Mouse (Mus musculus): Measurements from ENCODE around the gene Ebp. TPM values are rescaled to one million over a fixed set of nuclear protein-coding genes. Genes with fewer than 3 reads are reported as not detected.

Gene Ebp
- 10 to 100 TPM; 19.9 to 25.5 TPM for total RNA-seq (2021)

GRCm38 (mm10) chrX:8193419-8193723 is at the start of gene Ebp:
Gene Ebp, minus strand, starts transcription at chrX:8193512.
- peak; percentile 32 for DNase-seq
- intact Hi-C loops (cut with DNase I), result no loop called here

DNA sequence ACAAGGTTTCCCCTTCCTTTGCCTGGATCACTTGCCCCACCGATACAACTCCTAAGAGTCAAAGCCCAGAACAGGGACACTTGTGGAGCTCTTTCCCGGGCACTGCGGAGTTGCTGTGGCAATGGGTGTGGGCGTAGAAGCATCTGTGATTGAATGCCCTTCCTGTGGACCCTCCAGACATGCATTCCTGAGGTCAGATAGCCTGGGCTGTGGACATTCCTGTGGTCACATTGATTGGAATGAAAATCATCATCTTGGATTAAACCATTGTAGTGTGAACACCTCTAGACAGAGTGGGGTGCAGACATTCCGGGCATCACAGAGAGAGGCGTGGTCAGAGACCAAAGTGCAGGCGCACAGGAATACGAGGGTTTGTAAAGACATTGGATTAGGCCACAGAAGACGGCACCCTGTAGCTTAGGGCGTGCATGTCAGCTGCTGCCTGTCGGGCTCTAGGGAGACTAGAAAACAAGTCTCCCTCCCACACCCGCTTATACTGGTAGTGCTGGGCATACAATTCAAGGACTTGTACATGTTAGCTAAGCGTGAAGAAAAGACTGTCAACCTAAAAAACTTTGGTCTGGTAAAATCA is 45.6 kb upstream of the Ebp start:
- no peak for DNase-seq
- intact Hi-C loops (cut with DNase I), result no loop called here

DNA sequence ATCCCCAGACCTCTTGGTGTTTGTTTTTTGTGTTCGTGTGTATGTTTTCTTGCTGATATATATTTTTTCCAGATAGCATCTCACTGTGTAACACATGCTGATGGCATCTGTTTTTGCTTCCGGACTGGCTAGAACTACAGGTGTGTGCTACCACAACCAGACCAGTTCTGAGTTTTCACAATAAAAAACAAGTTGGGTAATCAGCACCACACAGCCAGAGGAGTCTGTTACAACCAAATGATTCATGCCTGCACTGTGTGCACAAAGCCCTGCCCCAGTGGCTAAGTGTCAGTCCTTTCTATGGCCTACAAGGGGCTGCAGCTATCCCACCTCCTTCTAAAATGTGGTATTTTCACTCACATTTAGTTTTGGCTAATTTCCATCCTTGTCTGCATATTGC is 43.4 kb upstream of the Ebp start:
- intact Hi-C loops (cut with DNase I), result no loop called here

GRCm38 (mm10) chrX:8233602-8234001 is 40.3 kb upstream of the Ebp start:
- no peak for DNase-seq
- intact Hi-C loops (cut with DNase I), result no loop called here

More for the DNA sequence above, 43.4 kb upstream of the Ebp start:
- no peak for DNase-seq

DNA sequence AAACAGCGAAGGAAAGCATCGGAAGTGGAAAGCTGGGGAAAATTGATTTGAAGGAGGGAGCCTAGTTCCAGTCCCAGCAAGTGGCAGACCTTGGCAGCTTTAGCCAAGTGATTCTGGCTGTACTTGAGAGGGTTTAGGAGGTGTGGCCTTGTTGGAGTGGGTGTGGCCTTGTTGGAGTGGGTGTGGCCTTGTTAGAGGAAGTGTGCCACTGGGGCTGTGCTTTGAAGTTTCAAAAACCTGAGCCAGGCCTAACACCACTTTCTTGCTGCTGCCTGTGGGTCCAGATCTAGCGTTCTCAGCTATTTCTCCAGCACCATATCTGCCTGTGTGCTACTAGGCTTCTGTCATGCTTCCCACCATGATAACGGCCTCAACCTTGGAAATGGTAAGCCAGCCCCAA is 37.0 kb upstream of the Ebp start:
- intact Hi-C loops (cut with DNase I), result no loop called here
- no peak for DNase-seq

- intact Hi-C loops (cut with DNase I), result no loop called here
- no peak for DNase-seq
These were observed 30.2 kb upstream of the Ebp start for GRCm38 (mm10) chrX:8223473-8223872.

DNA sequence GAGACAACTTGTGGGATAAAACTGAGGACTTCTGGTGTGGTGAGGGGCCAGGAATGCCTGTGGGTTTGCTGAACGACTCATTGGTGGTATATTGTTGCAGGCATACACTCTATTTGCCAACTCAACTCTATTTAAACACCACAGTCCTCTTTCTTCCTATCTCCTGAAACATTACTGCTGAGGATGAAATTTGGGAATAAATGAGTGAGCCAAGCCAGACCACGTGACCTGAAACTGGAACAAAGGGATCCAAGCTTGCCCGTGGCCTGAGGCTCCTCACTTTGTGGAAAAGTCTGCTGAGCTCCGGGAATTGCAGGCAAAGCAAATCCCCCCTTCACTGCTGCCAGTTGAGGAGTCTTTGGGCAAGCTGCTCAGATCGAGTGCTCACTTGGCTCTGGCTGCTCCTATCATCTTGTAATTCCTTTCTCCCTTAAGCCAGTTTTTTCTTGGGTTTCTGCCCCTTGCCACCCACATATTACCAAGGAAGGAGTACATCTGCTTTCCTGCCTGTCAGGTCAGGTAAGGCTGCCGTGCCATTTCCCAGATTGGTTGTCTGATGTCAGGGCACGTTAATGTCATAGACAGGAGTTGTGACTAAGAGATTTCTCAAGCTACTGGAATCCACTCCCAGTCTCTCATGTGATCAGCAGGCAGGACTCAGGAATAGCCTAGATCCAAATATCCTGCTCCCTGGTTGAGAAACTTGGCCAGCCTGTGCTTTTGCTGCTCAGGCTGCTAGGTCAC is 29.5 kb upstream of the Ebp start:
- DNase-seq, result peak; percentile 27
- intact Hi-C loops (cut with DNase I), result no loop called here

- intact Hi-C loops (cut with DNase I), result no loop called here
- peak; percentile 21 for DNase-seq
These were observed 29.0 kb upstream of the Ebp start for GRCm38 (mm10) chrX:8222296-8222677.

DNA sequence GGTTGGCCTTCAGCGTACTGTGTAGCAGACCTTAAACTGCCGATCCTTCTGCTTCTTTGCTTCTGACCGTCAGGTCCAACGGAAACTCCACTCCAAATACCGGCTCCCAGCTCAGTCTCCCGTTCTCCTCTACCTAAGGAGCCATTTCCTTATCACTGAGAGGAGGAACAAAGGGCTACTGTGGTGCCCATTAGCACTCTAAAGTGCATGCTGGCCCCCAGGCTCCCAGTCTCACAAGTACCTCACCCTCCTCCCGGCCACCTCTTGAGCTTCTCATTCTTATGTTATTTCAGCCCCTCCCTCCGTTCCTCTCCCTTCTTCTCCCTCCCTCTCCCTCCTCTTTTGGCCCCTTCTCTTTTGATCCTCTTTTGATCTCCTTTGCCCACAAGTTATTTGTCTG is 26.3 kb upstream of the Ebp start:
- intact Hi-C loops (cut with DNase I), result no loop called here

GRCm38 (mm10) chrX:8218114-8218513 is 24.8 kb upstream of the Ebp start:
- intact Hi-C loops (cut with DNase I), result no loop called here
- DNase-seq, result no peak

More for the DNA sequence above, 26.3 kb upstream of the Ebp start:
- DNase-seq, result no peak

DNA sequence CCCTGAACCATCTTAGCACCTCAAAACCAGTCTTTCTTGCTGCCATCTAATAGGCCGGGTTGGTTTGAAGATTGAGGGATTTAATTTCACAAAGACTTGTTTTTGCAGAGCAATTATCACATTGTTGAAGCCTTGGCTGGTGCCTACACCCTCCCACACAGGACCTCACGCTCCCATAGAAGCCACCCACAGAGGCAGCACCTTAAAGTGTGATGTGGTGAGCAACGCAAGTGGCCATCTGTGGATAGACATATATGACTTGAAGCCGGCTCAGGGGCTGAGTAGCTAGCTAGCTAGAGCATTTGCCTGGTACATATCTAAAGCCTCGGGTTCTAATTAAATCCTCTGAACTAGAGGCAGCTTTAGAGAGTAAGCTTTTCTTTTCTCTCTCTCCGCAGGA is 24.1 kb upstream of the Ebp start:
- DNase-seq, result no peak
- intact Hi-C loops (cut with DNase I), result no loop called here

DNA sequence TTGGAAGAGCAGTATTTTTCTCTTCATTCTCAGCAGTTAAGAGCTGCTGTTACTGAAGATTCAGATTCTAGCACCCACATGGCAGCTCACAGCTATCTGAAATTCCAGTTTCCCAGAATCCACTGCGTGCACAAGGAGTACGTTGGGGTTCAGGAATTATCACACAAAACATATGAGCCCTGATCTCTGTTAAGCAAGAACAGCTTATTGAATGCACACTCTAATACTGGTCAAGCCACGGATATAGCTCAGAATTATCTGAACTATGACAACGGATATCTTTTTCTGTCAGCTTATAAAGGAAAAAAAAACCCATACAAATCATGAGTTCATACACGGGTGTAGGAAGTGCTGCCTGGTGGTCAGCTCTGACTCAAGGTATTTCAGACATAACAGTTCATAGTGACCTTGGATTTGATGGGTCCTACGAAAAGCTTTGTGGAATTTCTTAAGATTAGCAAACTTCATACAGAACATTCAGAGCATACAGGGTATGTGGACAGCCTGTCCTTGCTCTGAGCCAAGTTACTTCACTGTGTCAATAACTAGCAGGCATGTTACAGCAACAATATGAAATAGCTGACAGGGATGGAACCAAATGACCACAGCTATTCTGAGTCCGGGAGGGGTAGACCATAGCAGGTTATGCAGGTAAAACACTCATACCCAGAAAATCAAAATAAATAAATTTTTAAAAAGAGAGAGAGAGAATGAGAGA is 18.3 kb upstream of the Ebp start:
- intact Hi-C loops (cut with DNase I), result no loop called here
- no peak for DNase-seq

DNA sequence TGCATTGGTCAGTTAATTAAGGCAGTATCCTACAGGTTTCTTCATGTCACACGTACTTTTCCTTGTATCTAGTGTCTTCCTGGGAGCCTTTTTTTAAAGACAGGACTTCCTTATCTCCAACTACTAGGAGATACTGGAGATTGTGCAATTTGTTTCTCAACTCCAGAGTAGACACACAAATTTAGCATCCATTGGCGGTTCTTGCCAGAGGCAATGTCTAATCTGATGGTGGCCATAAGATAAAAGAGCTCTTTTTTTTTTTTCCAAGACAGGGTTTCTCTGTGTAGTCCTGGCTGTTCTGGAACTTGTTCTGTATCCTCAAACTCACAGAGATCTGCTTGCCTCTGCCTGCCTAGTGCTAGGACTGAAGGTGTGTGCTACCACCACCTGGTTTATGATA is 16.4 kb upstream of the Ebp start:
- DNase-seq, result no peak
- intact Hi-C loops (cut with DNase I), result no loop called here

- intact Hi-C loops (cut with DNase I), result no loop called here
- no peak for DNase-seq
These were observed 13.9 kb upstream of the Ebp start for GRCm38 (mm10) chrX:8207224-8207623.

- DNase-seq, result no peak
- intact Hi-C loops (cut with DNase I), result no loop called here
These were observed 13.4 kb upstream of the Ebp start for GRCm38 (mm10) chrX:8206694-8207197.

- intact Hi-C loops (cut with DNase I), result no loop called here
- DNase-seq, result peak; percentile 88
These were observed 12.8 kb upstream of the Ebp start, which contains the start of gene Porcn for GRCm38 (mm10) chrX:8206015-8206693. Gene Porcn, minus strand, starts transcription at chrX:8206525.

DNA sequence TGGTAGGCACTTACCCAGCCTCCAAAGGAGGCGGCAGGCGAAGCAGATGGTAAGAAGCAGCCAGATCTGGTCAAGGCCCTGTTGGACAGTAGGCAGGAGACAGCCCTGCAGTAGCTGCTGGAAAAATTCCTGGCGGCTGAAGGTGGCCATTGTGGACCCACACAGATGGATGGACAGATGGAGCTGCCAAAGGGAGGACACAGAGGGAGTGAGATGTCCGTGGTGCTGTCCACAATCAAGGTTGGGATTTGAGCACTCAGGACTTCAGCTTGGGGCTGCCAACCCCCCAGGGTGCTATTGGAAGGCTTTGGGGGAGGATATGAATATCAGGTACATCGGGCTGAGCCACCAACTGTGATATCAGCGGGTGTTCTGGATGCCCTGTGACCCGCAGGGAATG is 12.2 kb upstream of the Ebp start:
- DNase-seq, result peak; percentile 46
- intact Hi-C loops (cut with DNase I), result no loop called here

- intact Hi-C loops (cut with DNase I), result no loop called here
- DNase-seq, result no peak
These were observed 11.8 kb upstream of the Ebp start for GRCm38 (mm10) chrX:8205088-8205487.

DNA sequence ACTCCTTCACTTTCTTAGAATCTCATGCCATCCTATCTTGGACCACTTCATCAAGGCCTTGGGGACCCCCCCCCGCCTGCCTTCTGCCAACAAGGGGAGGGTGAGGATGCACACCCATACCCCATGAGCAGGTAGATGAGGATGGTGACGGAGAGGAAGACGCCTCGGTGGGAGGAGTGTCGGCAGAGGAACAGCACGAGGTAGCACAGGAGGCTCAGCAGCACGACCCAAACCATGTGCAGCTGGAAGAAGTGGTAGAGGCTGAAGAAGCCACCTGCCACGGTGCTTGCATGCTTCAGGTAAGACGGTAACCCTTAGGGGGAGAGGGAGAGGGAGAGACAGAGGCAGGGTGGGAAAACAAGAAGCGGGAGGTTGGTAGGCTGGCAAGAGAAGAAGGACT is 10.8 kb upstream of the Ebp start:
- DNase-seq, result no peak
- intact Hi-C loops (cut with DNase I), result no loop called here

DNA sequence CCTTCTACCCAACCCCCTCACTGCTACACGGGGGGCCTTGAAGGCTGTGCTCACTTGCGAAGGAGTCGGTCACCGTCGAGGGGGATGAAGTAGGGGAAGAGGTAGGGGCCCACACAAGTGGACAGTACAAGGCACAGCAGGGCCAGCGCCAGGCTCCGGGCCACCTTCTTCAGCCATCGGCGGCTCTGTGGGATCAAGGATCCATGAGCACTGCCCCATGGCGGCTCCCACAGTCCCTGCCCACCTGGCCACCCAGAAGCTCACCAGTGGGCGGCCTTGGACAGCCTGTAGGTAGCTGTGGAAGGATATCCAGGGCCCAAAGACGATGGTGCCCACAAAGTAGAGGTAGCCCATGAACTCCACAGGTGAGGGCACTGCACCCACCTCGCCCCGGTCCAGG is 9.8 kb upstream of the Ebp start:
- intact Hi-C loops (cut with DNase I), result no loop called here
- no peak for DNase-seq

DNA sequence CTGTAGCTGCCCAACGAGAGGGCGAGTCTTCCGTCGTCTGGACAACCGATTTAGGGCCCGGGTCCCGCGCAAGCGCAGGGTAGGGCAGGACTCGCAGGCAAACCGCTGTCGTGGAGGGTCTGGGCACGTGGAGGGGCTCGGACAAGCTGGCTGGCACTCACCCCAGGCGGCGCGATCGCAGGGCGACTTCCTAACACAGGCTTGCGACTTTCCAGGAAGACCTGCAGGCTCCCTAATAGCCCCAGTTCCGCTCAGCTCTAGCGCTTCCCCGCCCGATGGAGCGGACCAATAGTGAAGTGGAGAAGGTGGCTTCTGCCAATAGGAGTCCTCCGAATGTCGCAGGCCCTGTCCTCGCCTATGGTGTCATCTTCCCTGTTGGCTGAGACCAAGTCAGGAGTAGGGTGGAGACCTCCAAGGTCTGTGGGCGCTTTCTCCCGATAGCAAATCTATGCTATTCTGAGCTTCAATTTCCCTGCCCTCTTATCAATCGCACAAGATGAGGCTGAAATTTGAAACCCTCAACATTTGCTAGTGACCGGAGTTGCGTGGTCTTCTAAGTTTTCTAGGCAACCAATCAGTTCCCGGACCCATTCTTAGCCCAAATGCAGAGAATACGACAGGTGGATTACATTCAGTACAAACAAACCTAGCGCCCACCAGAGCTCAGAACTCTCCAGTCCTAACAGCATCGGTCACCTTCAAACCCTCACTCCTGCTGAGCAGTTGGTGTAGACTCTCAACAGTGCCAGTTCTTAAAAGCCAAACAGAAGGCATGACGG is 483 bp downstream of the Ebp start:
- peak; percentile 82 for DNase-seq
- intact Hi-C loops (cut with DNase I), result no loop called here
